Mouse (Mus musculus): ENCODE measurements around the gene Zcchc7.
"Not testable (repeated sequence)": the region's sequence is repeated elsewhere in the genome, so short reads cannot be mapped to it uniquely, and the experiment has no call there.

Zcchc7 gene

GRCm38 (mm10) chr4:44917312-44917848 is 161.7 kb downstream of the Zcchc7 start:
- DNase-seq (ENCODE audit: low read depth, low spot score) = no peak

- no peak for DNase-seq (ENCODE audit: low read depth, low spot score)
Observed at GRCm38 (mm10) chr4:44917907-44918306, 162.2 kb downstream of the Zcchc7 start.

GRCm38 (mm10) chr4:44920831-44921230 is 165.2 kb downstream of the Zcchc7 start:
- no peak for DNase-seq (ENCODE audit: low read depth, low spot score)

GRCm38 (mm10) chr4:44922466-44923128 is 166.9 kb downstream of the Zcchc7 start:
- no peak for DNase-seq (ENCODE audit: low read depth, low spot score)

- DNase-seq (ENCODE audit: low read depth, low spot score) = no peak
Observed at GRCm38 (mm10) chr4:44923129-44923481, 167.4 kb downstream of the Zcchc7 start.

GRCm38 (mm10) chr4:44927934-44928333 is 172.3 kb downstream of the Zcchc7 start:
- DNase-seq (ENCODE audit: low read depth, low spot score) = no peak

GRCm38 (mm10) chr4:44928790-44929189 is 173.1 kb downstream of the Zcchc7 start:
- no peak for DNase-seq (ENCODE audit: low read depth, low spot score)

- no peak for DNase-seq (ENCODE audit: low read depth, low spot score)
Observed at GRCm38 (mm10) chr4:44930406-44930805, 174.7 kb downstream of the Zcchc7 start.

GRCm38 (mm10) chr4:44931732-44932131 is 176.1 kb downstream of the Zcchc7 start:
- DNase-seq (ENCODE audit: low read depth, low spot score) = no peak

- no peak for DNase-seq (ENCODE audit: low read depth, low spot score)
Observed at GRCm38 (mm10) chr4:44938359-44939340, 183.0 kb downstream of the Zcchc7 start.

- no peak for DNase-seq (ENCODE audit: low read depth, low spot score)
Observed at GRCm38 (mm10) chr4:44939576-44940249, 184.0 kb downstream of the Zcchc7 start.

GRCm38 (mm10) chr4:44940286-44940685 is 184.6 kb downstream of the Zcchc7 start:
- DNase-seq (ENCODE audit: low read depth, low spot score) = no peak

GRCm38 (mm10) chr4:44942237-44942636 is 186.6 kb downstream of the Zcchc7 start:
- DNase-seq (ENCODE audit: low read depth, low spot score) = no peak

GRCm38 (mm10) chr4:44943480-44943879 is 187.8 kb downstream of the Zcchc7 start:
- no peak for DNase-seq (ENCODE audit: low read depth, low spot score)

GRCm38 (mm10) chr4:44944426-44945075 is 188.9 kb downstream of the Zcchc7 start:
- DNase-seq (ENCODE audit: low read depth, low spot score) = no peak

GRCm38 (mm10) chr4:44946126-44946525 is 190.4 kb downstream of the Zcchc7 start:
- not testable (repeated sequence) for DNase-seq (ENCODE audit: low read depth, low spot score)

- DNase-seq (ENCODE audit: low read depth, low spot score) = no peak
Observed at GRCm38 (mm10) chr4:44947464-44947863, 191.8 kb downstream of the Zcchc7 start.

- no peak for DNase-seq (ENCODE audit: low read depth, low spot score)
Observed at GRCm38 (mm10) chr4:44948314-44948713, 192.6 kb downstream of the Zcchc7 start.

- DNase-seq (ENCODE audit: low read depth, low spot score) = no peak
Observed at GRCm38 (mm10) chr4:44953041-44953440, 197.4 kb downstream of the Zcchc7 start.

- no peak for DNase-seq (ENCODE audit: low read depth, low spot score)
Observed at GRCm38 (mm10) chr4:44958776-44959175, 203.1 kb downstream of the Zcchc7 start.

GRCm38 (mm10) chr4:44959220-44959619 is 203.5 kb downstream of the Zcchc7 start:
- DNase-seq (ENCODE audit: low read depth, low spot score) = no peak
